Mouse (Mus musculus) layer of hippocampus, postnatal 36 days (tissue): Measurements from ENCODE around the gene Ankrd12. TPM values are rescaled to one million over a fixed set of nuclear protein-coding genes. Genes with fewer than 3 reads are reported as not detected.
A peak's percentile ranks its signal among the peaks of the same experiment; 100 is the strongest.

Experiments
- DNase-seq, 2 experiments: peaks; one replicate each; pipeline ENCODE4 v3.0.0; 2022
- total RNA-seq, 2 experiments: library from RNA; stranded (reverse); gene quantifications; 2 replicates each; pipeline ENCODE4 v1.2.3; 2021

Gene Ankrd12
- total RNA-seq, 2 experiments from 2014 or later: 186 to 190 TPM

DNA sequence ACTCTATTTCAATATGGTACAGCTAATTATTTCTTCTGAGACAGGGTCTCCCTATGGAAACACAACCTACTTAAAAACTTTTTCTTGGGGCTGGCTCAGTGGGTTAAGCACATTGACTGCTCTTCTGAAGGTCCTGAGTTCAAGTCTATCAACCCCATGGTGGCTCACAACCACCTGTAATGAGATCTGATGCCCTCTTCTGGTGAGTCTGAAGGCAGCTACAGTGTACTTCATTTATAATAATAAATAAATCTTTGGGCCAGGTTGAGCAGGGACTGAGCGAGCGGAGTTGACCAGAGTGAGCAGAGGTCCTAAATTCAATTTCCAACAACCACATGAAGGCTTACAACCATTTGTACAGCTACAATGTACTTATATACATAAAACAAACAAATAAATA is 114.6 kb downstream of the Ankrd12 start:
- DNase-seq: no peak

DNA sequence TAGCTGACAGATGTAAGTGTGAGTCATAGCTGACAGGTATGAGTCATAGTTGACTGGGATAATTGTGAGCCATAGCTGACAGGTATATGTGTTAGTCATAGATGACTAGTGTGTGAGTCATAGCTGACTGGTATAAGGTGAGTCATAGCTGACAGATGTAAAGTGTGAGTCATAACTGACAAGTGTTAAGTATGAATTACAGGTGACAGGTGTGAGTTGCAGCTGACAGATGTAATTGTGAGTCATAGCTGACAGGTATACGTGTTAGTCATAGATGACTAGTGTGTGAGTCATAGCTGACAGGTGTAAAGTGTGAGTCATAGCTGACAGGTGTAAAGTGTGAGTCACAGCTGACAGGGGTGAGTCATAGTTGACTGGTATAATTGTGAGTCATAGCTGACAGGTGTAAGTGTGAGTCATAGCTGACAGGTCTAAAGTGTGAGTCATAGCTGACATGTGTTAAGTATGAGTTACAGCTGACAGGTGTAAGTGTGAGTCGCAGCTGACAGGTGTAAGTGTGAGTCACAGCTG is 115.2 kb downstream of the Ankrd12 start:
- no peak for DNase-seq

DNA sequence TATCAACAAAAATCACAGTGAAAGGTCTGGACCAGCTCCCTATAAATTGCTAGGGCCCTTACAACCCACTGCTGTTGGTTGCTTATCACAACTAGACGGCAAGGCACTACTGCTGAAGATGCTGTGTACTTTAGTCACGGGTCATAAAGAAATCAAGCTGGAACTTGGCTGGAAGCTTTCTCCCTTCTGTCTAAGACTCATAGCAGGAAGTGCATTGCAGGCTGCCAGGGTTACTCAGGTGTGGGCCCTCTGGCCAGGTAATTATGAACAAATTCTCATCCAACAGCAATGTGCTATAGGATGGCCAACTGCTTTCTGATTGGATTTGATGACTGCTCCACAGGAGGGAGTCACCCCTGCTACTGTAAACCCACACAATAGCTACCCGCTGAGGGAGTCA is 117.9 kb downstream of the Ankrd12 start:
- DNase-seq: no peak

DNA sequence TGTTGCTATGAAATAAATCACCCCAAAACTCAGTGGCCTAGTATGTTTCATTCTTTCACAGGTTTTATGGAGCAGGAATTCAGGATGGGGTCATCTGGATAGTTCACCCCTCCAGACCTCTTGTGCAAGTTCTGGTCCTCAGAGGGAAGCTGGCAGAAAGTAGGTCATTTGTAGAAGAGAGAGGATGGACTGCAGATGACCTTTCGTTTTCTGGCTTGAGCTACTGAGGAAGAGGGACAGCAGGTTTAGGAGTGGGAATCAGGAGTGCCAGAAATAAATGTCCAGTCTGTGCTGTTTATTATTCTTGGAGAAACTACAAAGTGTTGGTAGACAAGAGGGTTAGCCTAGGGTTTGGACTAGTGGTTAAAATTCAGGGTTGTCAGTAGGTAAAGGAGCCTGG is 118.5 kb downstream of the Ankrd12 start:
- no peak for DNase-seq

DNA sequence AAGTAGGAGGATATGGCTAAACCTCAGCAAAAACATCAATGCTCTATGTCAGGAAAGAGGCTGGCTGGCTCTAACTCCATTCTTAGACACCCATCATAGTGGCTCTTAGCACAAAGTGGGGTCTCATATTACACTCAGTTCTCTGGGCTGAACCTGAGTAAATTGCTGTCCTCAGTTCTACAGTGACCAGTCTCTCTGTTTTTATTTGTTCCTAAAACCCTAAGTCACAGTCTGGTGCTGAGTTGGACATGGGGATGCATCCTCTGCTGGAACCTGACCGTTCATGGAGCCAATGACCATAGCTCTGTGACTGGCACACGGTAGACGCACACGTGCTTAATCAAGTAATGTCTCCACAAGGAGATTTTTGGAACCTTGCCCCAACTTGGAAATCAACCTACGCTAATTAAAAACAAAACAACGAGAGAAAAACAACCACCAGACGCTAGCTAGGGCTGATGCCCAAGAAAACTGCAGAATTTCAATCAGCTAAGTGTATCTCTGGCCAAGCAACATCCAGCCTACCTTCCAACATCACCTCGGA is 119.0 kb downstream of the Ankrd12 start:
- DNase-seq: no peak

DNA sequence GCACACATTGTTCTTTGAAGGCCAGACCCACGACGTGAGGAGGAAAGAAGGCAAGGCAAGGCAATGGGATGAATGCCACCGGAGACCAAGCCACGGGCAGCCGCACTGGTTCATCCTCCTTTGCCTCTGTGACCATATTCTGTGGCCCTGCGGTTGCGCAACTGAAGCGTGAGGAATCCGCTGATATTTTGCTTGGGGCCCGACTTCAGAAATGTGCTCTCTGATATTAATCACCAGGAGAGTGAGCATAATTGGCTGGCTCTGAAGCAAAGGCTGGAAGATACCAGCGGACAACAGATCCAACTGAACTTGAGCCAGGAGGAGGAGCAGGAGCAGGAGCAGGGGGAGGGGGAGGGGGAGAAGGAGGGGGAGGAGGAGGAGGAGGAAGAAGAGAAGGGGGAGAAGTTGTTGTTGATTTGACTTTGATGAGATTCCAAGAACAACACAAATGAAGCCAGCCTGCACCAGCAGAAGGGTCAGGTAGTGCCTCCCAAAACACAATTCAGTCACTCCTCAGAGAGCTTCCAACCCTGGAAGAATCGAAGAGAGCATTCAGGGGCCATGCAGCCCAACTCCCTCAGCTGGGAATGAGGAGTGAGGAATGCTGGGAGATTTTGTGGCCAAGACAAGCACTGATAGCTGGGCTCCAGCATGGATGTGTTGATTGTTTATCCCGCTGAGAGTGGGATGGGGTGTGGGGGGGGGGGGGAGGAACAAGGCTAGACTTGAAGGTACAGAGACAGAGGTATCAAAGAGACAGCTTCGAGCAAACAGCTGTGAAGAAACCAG is 119.7 kb downstream of the Ankrd12 start:
- DNase-seq: no peak

GRCm38 (mm10) chr17:65956140-65956539 is 120.7 kb downstream of the Ankrd12 start:
- DNase-seq: no peak

- DNase-seq: no peak
Observed at GRCm38 (mm10) chr17:65953959-65954358, 122.9 kb downstream of the Ankrd12 start.

- no peak for DNase-seq
Observed at GRCm38 (mm10) chr17:65952083-65952482, 124.8 kb downstream of the Ankrd12 start.

DNA sequence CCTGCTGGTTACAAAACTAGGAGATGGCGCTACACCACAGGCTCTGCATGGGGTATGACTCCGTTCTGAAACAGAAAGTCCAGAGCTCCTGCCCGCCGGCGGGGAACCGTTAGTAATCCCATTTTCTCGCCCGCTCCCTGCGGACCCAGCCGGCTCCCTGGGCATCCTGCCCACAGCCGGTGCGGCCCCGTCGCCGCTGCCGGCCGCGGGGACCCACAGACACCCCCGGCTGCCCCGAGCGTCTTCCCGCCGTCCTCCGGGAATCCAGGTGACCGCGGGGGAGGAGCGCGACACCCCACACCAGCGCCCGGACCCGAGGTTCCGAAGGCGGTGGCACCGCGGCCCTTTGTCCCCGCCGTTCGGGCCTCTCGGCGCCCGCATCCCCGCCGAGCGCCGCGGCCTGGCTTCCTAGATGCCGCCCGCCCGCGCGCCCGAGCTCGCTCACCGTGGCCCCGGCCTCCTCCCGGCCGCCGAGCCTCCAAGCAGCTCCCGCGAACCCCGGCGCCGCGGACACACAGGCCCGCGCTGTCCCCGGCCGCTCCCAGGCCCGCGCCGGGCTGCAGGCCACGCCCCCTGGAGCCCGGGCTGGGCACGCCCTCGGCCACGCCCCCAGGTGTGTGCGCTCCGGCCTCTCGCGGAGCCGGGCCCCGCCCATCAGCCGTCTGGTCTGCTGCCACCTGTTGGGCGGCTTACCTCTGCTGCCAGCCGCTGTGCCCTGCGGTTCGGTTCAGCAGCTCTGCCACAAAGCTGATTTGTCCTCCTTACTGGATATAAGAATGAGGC is 126.1 kb downstream of the Ankrd12 start, which contains the start of gene Twsg1:
Gene Twsg1, minus strand, starts transcription at position 605 of the 783 bp plus-strand sequence.
- DNase-seq: peak; percentile 88 to 89

- no peak for DNase-seq
Observed at GRCm38 (mm10) chr17:65950183-65950582, 126.7 kb downstream of the Ankrd12 start.

- no peak for DNase-seq
Observed at GRCm38 (mm10) chr17:65947307-65947706, 129.6 kb downstream of the Ankrd12 start.

DNA sequence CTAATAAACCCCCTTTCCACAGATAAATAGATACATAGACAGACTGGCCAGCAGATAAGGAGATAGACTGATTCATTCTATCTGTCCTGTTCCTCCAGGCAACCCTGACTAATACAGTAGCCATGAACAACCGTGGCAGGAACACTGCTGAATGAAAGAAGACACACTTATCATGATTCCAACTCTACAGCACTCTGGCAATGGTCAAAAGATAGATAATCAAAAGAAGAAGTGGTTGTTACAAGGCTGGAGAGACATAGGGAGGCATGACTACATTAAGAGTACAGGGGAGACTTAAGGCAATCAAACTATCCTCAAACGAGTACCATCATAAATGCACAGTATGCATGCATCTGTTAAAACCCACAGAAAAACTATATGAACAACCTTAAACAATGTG is 131.5 kb downstream of the Ankrd12 start:
- DNase-seq: no peak

DNA sequence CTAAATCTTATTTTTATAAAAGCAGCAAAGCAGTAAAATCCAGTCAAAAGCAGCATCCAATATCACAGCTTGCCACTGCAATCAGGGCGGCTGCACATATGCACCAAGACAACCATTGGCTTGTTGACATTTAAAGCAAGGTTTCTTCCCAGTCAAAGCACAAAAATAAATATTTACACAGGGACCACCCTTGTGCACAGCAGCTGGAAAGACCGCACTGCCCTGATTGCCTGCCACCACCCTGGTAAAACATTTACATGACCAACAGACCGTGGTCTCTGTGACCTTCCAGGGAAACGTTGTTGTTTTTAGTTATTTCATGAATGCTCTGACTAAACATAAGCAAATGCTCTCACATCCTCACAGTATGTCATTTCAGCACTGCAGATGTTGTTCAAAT is 134.5 kb downstream of the Ankrd12 start:
- no peak for DNase-seq

- no peak for DNase-seq
Observed at GRCm38 (mm10) chr17:65941275-65941674, 135.6 kb downstream of the Ankrd12 start.

- DNase-seq: no peak
Observed at GRCm38 (mm10) chr17:65940221-65940620, 136.7 kb downstream of the Ankrd12 start.

DNA sequence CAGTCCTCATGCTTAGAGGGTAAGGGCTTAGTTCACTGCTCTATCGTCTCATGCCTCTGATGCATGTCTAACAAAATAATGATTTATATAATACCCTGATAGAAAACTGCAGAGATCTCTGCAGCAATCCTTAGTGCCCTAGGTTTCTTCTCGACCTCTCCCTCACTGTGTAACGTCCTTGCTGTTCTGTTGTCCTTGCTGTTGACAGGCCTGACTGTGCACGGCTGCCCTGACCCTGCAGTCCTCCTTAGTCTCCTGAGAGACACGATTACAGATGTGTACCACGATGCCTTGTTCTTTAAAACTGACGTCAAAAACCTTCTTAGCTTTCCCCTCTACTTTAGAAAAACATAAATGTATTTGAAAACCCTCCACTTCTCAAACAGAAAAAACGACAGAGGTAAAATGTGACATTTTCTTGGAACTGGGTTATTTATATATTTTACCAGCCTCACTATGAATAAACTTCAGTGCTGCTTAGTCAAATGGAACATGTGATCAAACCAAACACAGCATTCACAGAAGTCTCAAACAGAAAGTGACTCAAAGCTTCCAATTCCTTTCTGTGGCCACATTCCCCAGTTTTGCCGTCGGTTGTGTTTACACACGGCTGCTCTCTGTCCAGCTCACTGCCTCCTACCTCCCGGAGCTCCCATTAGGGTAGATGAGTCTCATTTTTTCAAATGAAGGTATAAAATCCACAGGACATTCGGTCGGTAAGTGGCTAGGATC is 137.3 kb downstream of the Ankrd12 start:
- DNase-seq: no peak

- no peak for DNase-seq
Observed at GRCm38 (mm10) chr17:65937671-65938070, 139.2 kb downstream of the Ankrd12 start.

- DNase-seq: no peak
Observed at GRCm38 (mm10) chr17:65933741-65934140, 143.1 kb downstream of the Ankrd12 start.

DNA sequence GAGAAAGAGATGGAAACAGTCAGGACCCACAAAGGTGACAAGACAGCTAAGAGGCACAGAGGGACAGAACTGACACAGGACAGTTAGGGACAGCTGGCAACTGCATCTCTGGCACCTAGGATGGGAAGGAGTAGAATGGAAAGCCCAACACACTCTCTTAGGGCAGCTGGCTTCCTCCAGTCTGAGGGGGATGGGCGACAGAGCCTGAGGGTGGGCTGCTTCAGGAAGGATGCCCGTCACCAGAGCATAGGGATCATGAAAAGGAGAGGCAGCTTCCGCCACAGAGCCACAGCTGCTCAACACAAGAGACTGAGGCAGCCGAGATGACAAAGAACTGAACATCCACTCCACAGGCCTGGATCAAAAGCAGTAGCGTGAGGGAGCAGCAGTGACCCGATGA is 145.4 kb downstream of the Ankrd12 start:
- DNase-seq: no peak

- DNase-seq: peak; percentile 54 to 59
Observed at GRCm38 (mm10) chr17:65930960-65931359, 145.9 kb downstream of the Ankrd12 start.

DNA sequence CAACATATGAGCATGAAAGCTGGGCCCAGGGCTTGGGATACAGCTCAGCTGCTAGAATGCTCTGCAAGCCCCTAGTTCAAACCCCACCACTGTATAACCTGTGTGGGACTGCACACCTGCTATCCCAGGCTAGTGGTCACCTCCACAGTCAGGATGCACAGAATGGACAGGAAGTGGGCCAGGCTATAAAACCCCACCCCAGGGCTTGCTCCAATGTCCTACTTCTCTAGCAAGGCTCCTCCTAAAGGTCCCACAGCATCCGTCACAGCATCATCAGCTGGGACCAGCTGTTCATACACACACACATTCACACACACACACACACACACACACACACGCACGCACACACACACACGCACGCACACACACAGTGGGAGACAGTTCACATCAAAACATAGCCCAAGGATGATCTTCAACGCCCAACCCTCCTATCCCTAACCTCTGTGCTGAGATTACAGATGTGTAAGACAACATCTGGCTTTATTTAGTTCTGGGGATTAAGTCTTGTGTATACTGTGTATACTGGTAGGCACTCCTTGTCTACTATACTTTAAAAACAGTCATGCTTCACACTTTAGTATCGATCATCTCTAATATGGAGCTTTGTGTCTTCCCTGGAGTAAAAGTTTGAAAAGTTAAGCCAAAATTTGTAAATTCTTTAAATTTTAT is 146.6 kb downstream of the Ankrd12 start:
- no peak for DNase-seq
